Mouse (Mus musculus): ENCODE results near the gene Wnt5b. TPM values are rescaled to one million over a fixed set of nuclear protein-coding genes. Genes with fewer than 3 reads are reported as not detected.
A peak's percentile ranks its signal among the peaks of the same experiment; 100 is the strongest.
"Not testable (repeated sequence)": the region's sequence is repeated elsewhere in the genome, so short reads cannot be mapped to it uniquely, and the experiment has no call there.

The Wnt5b gene
- polyA plus RNA-seq, 1 experiment from 2014 or later = not detected

GRCm38 (mm10) chr6:119443742-119444645, 100.2 kb downstream of the Wnt5b start:
- H3K79me2 ChIP-seq (ENCODE audit: inconsistent target) = no peaks in the 10 kb centered on the region
- 14% methylated on average over 12 of the region's 12 CpGs for WGBS (ENCODE audit: missing documents)
- H3K4me3 ChIP-seq (ENCODE audit: inconsistent target) = peak overlapping the region; percentile 7; the same call in 1 of the 2 replicates
- no peak overlapping the region for H3K27ac ChIP-seq
- H3K36me3 ChIP-seq (ENCODE audit: inconsistent target) = no peaks in the 10 kb centered on the region

GRCm38 (mm10) chr6:119442729-119443128, 101.4 kb downstream of the Wnt5b start:
- not testable (repeated sequence) for H3K79me2 ChIP-seq (ENCODE audit: inconsistent target)
- WGBS (ENCODE audit: missing documents) = 81% methylated on average over 5 of the region's 5 CpGs

GRCm38 (mm10) chr6:119437894-119438761, 106.0 kb downstream of the Wnt5b start:
- Histone ChIP-seq H3K36me3 (ENCODE audit: inconsistent target) (no peaks in the 10 kb centered on the region), H3K27ac (no peak overlapping the region), H3K79me2 (ENCODE audit: inconsistent target) (no peaks in the 10 kb centered on the region), H3K4me3 (ENCODE audit: inconsistent target) (no peak overlapping the region)
- 16% methylated on average over 8 of the region's 8 CpGs for WGBS (ENCODE audit: missing documents)

More at GRCm38 (mm10) chr6:119442729-119443128, 101.4 kb downstream of the Wnt5b start:
- H3K27ac ChIP-seq; H3K36me3 ChIP-seq (ENCODE audit: inconsistent target); H3K4me3 ChIP-seq (ENCODE audit: inconsistent target): not testable (repeated sequence)

- Histone ChIP-seq H3K36me3 (ENCODE audit: inconsistent target) (no peaks in the 10 kb centered on the region), H3K27ac (no peak overlapping the region), H3K4me3 (ENCODE audit: inconsistent target) (no peak overlapping the region), H3K79me2 (ENCODE audit: inconsistent target) (no peaks in the 10 kb centered on the region)
- 98% methylated on average over 4 of the region's 4 CpGs for WGBS (ENCODE audit: missing documents)
Observed at GRCm38 (mm10) chr6:119434394-119434793, 109.8 kb downstream of the Wnt5b start.

GRCm38 (mm10) chr6:119431751-119432324, 112.3 kb downstream of the Wnt5b start:
- Histone ChIP-seq H3K4me3 (ENCODE audit: inconsistent target) (no peak overlapping the region), H3K79me2 (ENCODE audit: inconsistent target) (no peaks in the 10 kb centered on the region), H3K27ac (no peak overlapping the region), H3K36me3 (ENCODE audit: inconsistent target) (no peaks in the 10 kb centered on the region)
- WGBS (ENCODE audit: missing documents) = 89% methylated on average over 6 of the region's 6 CpGs

GRCm38 (mm10) chr6:119430508-119430907, 113.6 kb downstream of the Wnt5b start:
- H3K36me3 ChIP-seq (ENCODE audit: inconsistent target) = no peaks in the 10 kb centered on the region
- 12% methylated on average over 2 of the region's 2 CpGs for WGBS (ENCODE audit: missing documents)

GRCm38 (mm10) chr6:119429311-119429710, 114.8 kb downstream of the Wnt5b start:
- 78% methylated on average over 10 of the region's 13 CpGs for whole genome bisulfite sequencing (ENCODE audit: missing documents)
- no peak overlapping the region for H3K4me3 ChIP-seq (ENCODE audit: inconsistent target)
- no peak overlapping the region for H3K27ac ChIP-seq
- H3K79me2 ChIP-seq (ENCODE audit: inconsistent target) = no peaks in the 10 kb centered on the region
- H3K36me3 ChIP-seq (ENCODE audit: inconsistent target) = no peaks in the 10 kb centered on the region

More at GRCm38 (mm10) chr6:119430508-119430907, 113.6 kb downstream of the Wnt5b start:
- no peaks in the 10 kb centered on the region for H3K79me2 ChIP-seq (ENCODE audit: inconsistent target)
- no peak overlapping the region for H3K4me3 ChIP-seq (ENCODE audit: inconsistent target)
- no peak overlapping the region for H3K27ac ChIP-seq

GRCm38 (mm10) chr6:119428611-119429010, 115.5 kb downstream of the Wnt5b start:
- Histone ChIP-seq H3K4me3 (ENCODE audit: inconsistent target) (no peak overlapping the region), H3K36me3 (ENCODE audit: inconsistent target) (no peaks in the 10 kb centered on the region), H3K27ac (no peak overlapping the region), H3K79me2 (ENCODE audit: inconsistent target) (no peaks in the 10 kb centered on the region)
- 69% methylated on average over 3 of the region's 3 CpGs for WGBS (ENCODE audit: missing documents)

- 93% methylated on average over 4 of the region's 4 CpGs for WGBS (ENCODE audit: missing documents)
- Histone ChIP-seq H3K36me3 (ENCODE audit: inconsistent target) (no peaks in the 10 kb centered on the region), H3K79me2 (ENCODE audit: inconsistent target) (no peaks in the 10 kb centered on the region), H3K4me3 (ENCODE audit: inconsistent target) (no peak overlapping the region), H3K27ac (no peak overlapping the region)
Observed at GRCm38 (mm10) chr6:119421001-119421400, 123.1 kb downstream of the Wnt5b start.

- Histone ChIP-seq H3K36me3 (ENCODE audit: inconsistent target) (no peaks in the 10 kb centered on the region), H3K4me3 (ENCODE audit: inconsistent target) (no peak overlapping the region), H3K79me2 (ENCODE audit: inconsistent target) (no peaks in the 10 kb centered on the region), H3K27ac (no peak overlapping the region)
- 91% methylated on average over 5 of the region's 5 CpGs for WGBS (ENCODE audit: missing documents)
Observed at GRCm38 (mm10) chr6:119420357-119420756, 123.8 kb downstream of the Wnt5b start.

GRCm38 (mm10) chr6:119419412-119419811, 124.7 kb downstream of the Wnt5b start:
- 90% methylated on average over 6 of the region's 7 CpGs for WGBS (ENCODE audit: missing documents)

GRCm38 (mm10) chr6:119418392-119419251, 125.5 kb downstream of the Wnt5b start:
- WGBS (ENCODE audit: missing documents) = 81% methylated on average over 7 of the region's 7 CpGs
- H3K36me3 ChIP-seq (ENCODE audit: inconsistent target) = no peaks in the 10 kb centered on the region
- H3K79me2 ChIP-seq (ENCODE audit: inconsistent target) = no peaks in the 10 kb centered on the region
- H3K4me3 ChIP-seq (ENCODE audit: inconsistent target) = no peak overlapping the region
- H3K27ac ChIP-seq = no peak overlapping the region

More at GRCm38 (mm10) chr6:119419412-119419811, 124.7 kb downstream of the Wnt5b start:
- Histone ChIP-seq H3K79me2 (ENCODE audit: inconsistent target) (no peaks in the 10 kb centered on the region), H3K4me3 (ENCODE audit: inconsistent target) (no peak overlapping the region), H3K36me3 (ENCODE audit: inconsistent target) (no peaks in the 10 kb centered on the region), H3K27ac (no peak overlapping the region)

GRCm38 (mm10) chr6:119417821-119418220, 126.3 kb downstream of the Wnt5b start:
- Histone ChIP-seq H3K4me3 (ENCODE audit: inconsistent target) (no peak overlapping the region), H3K79me2 (ENCODE audit: inconsistent target) (no peaks in the 10 kb centered on the region), H3K36me3 (ENCODE audit: inconsistent target) (no peaks in the 10 kb centered on the region), H3K27ac (no peak overlapping the region)
- WGBS (ENCODE audit: missing documents) = 71% methylated on average over 6 of the region's 7 CpGs

- peak within 1 kb of the TSS; percentile 10 for H3K4me3 ChIP-seq (ENCODE audit: inconsistent target)
- no peaks in the 10 kb centered on the region for H3K79me2 ChIP-seq (ENCODE audit: inconsistent target)
- no peaks in the 10 kb centered on the region for H3K36me3 ChIP-seq (ENCODE audit: inconsistent target)
- 5% methylated on average over 12 of the region's 12 CpGs for WGBS (ENCODE audit: missing documents)
- no peak within 1 kb of the TSS for H3K27ac ChIP-seq
Observed at GRCm38 (mm10) chr6:119417354-119417753, 126.8 kb downstream of the Wnt5b start, which contains the start of gene Adipor2. Adipor2 (minus strand) TSS chr6:119417704.

All from macrophage (primary cell).